In the genomic region with DNA sequence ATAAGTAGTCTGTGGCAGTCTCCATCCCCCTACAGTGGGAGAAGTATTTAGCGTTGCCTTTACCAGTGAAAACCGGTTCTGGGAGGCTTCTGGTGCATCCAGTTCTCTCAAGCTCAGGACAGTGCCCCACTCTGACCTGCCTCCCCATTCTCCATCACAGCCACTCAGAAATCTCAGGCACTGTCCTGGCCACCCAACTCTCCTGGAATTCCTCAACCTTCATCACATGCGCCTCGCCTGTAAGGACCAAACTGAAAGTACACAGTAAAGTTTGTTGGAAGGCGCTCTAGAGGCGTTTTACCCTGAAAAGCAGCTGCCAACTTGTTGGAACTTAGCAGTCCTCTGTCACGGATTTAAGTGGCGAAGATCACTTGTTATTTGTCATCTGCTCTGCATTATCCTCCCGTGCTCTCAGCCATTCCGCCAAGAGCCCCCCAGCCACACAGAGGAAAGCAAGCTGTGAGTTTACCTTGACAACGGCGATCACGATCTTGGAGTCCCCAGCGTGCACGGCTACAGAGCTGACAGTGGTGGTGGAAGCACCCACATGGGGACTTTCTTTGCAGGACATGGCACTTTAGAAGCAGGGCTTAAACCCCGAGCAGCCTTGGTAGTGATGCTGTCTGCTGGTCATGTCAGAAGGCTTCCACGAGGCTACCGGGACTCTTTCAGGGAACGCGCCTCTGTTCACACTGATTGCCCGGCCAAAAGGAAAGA, we compare ENCODE assay signal across 9 mouse cellular contexts. TPM values are rescaled to one million over a fixed set of nuclear protein-coding genes. Genes with fewer than 3 reads are reported as not detected.
DNase-seq lines count a peak whose midpoint lies in the region; ATAC-seq lines count a peak whose summit lies in the region.
"Had no signal": no experiment of that assay in that cellular context is flagged by ENCODE, and none has a peak within 500 bp of the region (broad histone marks: within the 10 kb centered on the region; RNA-seq: fewer than 3 reads in every experiment).

No protein-coding gene starts in this region.

- ATAC-seq in frontal cortex, adult (ENCODE audit: low TSS enrichment) = 0 out of 2 replicates have a peak, but pooled peaks have one; percentile 11
- peak; percentile 51 for ATAC-seq in embryonic facial prominence, embryonic 15.5 days (ENCODE audit: insufficient number of reproducible peaks, low FRiP score, low TSS enrichment, low read depth)
- ATAC-seq in heart, embryonic 13.5 days (ENCODE audit: extremely low read depth, insufficient number of reproducible peaks, low FRiP score, low TSS enrichment) = peak; percentile 43; the same call in 1 of the 2 replicates
- peak; percentile 80 for ATAC-seq in kidney, embryonic 14.5 days (ENCODE audit: low FRiP score, low TSS enrichment)

- peak overlapping the region; percentile 68 for H3K27ac ChIP-seq in embryonic facial prominence, embryonic 15.5 days (replicated peaks)
- peak overlapping the region; percentile 99 for H3K27ac ChIP-seq in heart, embryonic 13.5 days (replicated peaks)
- peak overlapping the region; percentile 65 for H3K27ac ChIP-seq in kidney, embryonic 14.5 days (ENCODE audit: low read depth, low read length)

- under 1% methylated on average over 21 of the region's 21 CpGs for WGBS in embryonic facial prominence, embryonic 15.5 days
- under 1% methylated on average over 21 of the region's 21 CpGs for WGBS in heart, embryonic 13.5 days
- WGBS in kidney, embryonic 14.5 days = 3% methylated on average over 21 of the region's 21 CpGs

- no peaks in the 10 kb centered on the region for H3K9me3 ChIP-seq in embryonic facial prominence, embryonic 15.5 days (replicated peaks)
- H3K9me3 ChIP-seq in heart, embryonic 13.5 days = no peaks in the 10 kb centered on the region
- no peaks in the 10 kb centered on the region for H3K9me3 ChIP-seq in kidney, embryonic 14.5 days (ENCODE audit: control insufficient read depth, low read length)

- H3K36me3 ChIP-seq in embryonic facial prominence, embryonic 15.5 days = no peaks in the 10 kb centered on the region
- peaks cover 32% of the 10 kb centered on the region for H3K36me3 ChIP-seq in heart, embryonic 13.5 days
- H3K36me3 ChIP-seq in kidney, embryonic 14.5 days (ENCODE audit: control insufficient read depth, insufficient read depth, low read length) = no peaks in the 10 kb centered on the region
- H3K36me3 ChIP-seq: G1E had no signal

- peaks cover 29% of the 10 kb centered on the region for H3K4me1 ChIP-seq in embryonic facial prominence, embryonic 15.5 days
- H3K4me1 ChIP-seq in heart, embryonic 13.5 days = peaks cover 84% of the 10 kb centered on the region
- H3K4me1 ChIP-seq in kidney, embryonic 14.5 days (ENCODE audit: control insufficient read depth, insufficient read depth, low read length) = peaks cover 22% of the 10 kb centered on the region

- peak overlapping the region; percentile 75 for H3K4me2 ChIP-seq in embryonic facial prominence, embryonic 15.5 days (replicated peaks)
- peak overlapping the region; percentile 80 for H3K4me2 ChIP-seq in heart, embryonic 13.5 days
- peak overlapping the region; percentile 84 for H3K4me2 ChIP-seq in kidney, embryonic 14.5 days (replicated peaks; ENCODE audit: low read depth, low read length)

- H3K9ac ChIP-seq in embryonic facial prominence, embryonic 15.5 days = 0 out of 2 replicates have a peak overlapping the region, but pooled peaks have one; percentile 13
- peak overlapping the region; percentile 93 for H3K9ac ChIP-seq in heart, embryonic 13.5 days
- H3K9ac ChIP-seq in kidney, embryonic 14.5 days (ENCODE audit: low read depth, low read length) = peak overlapping the region; percentile 42; the same call in 1 of the 2 replicates

- DNase-seq in frontal cortex, postnatal 25 days (ENCODE audit: low spot score in 2 of 2) = no peak
- DNase-seq in lung, postnatal 10 days = peak; percentile 66
- peak; percentile 36 for DNase-seq in ovary, postnatal 36 days (ENCODE audit: low spot score)
- DNase-seq in right cerebral cortex, postnatal 14 days = no peak

- no peaks in the 10 kb centered on the region for H3K27me3 ChIP-seq in embryonic facial prominence, embryonic 15.5 days
- H3K27me3 ChIP-seq in heart, embryonic 13.5 days (replicated peaks) = no peaks in the 10 kb centered on the region
- H3K27me3 ChIP-seq in kidney, embryonic 14.5 days (ENCODE audit: control insufficient read depth, insufficient read depth, low read length) = no peaks in the 10 kb centered on the region

- peak overlapping the region; percentile 50 for H3K4me3 ChIP-seq in embryonic facial prominence, embryonic 15.5 days (replicated peaks)
- peak overlapping the region; percentile 77 for H3K4me3 ChIP-seq in heart, embryonic 13.5 days
- H3K4me3 ChIP-seq in kidney, embryonic 14.5 days (ENCODE audit: low read length) = peak overlapping the region; percentile 47

RNA-seq across cellular contexts. Expression of a gene that starts 0.4 kb away (rescaled TPM):
- polyA plus RNA-seq in embryonic facial prominence, embryonic 15.5 days (2015; fragmentation: Nextera tagmentation; extraction: Ambion mirVana) = 22.0 and 30.3 TPM in 2 replicates
- polyA plus RNA-seq in heart, embryonic 13.5 days (2015; fragmentation: Nextera tagmentation; extraction: Ambion mirVana) = 156 and 170 TPM in 2 replicates
- 5.6 and 13.6 TPM in 2 replicates for polyA plus RNA-seq in kidney, embryonic 14.5 days (2014; fragmentation: Nextera tagmentation; extraction: Ambion mirVana)
- polyA plus RNA-seq: G1E had no signal

Comparison
In these comparisons a context has a peak if more than half of its experiments do, and no peak if none do; other contexts are left out.
1. ATAC-seq: peak in every context shown above with its lines; median percentile 80 in kidney, embryonic 14.5 days; 51 in embryonic facial prominence, embryonic 15.5 days; 43 in heart, embryonic 13.5 days; 11 in frontal cortex, adult.
2. DNase-seq: peak in lung, postnatal 10 days (single experiment) and ovary, postnatal 36 days (single experiment); none in frontal cortex, postnatal 25 days (0 of 2) and right cerebral cortex, postnatal 14 days (single experiment).
3. H3K9ac ChIP-seq: peak in every context shown above with its lines; median percentile 93 in heart, embryonic 13.5 days; 42 in kidney, embryonic 14.5 days; 13 in embryonic facial prominence, embryonic 15.5 days.
4. Peak in every context shown above with its lines, with median percentiles within 50 percentile points of each other: H3K27ac ChIP-seq, H3K4me2 ChIP-seq and H3K4me3 ChIP-seq.